Mouse (Mus musculus) megakaryocyte, adult 5-6 weeks (primary cell): Measurements from ENCODE around the gene Zfp598. TPM values are rescaled to one million over a fixed set of nuclear protein-coding genes. Genes with fewer than 3 reads are reported as not detected.
"Not testable (repeated sequence)": the region's sequence is repeated elsewhere in the genome, so short reads cannot be mapped to it uniquely, and the experiment has no call there.

Experiments used
- ATAC-seq: 2 replicates; pipeline ENCODE4 v1.8.0; 2016; ENCODE audit warnings: mild to moderate bottlenecking, inconsistent platforms; ENCODE audit not compliant: poor library complexity, severe bottlenecking
- total RNA-seq, 2 experiments: library from RNA; stranded (forward) in 1 of 2; stranded (reverse) in 1 of 2; fragments of 153-499, 151-499 nt in 1 of 2; fragments of 221-1000, 200-1000 nt in 1 of 2; gene quantifications; 2 replicates each; pipeline versions ENCODE4 v1.2.3 to v1.2.4; 2015 to 2017

The Zfp598 gene
- total RNA-seq, 2 experiments from 2014 or later = 17.8 to 19.2 TPM

GRCm38 (mm10) chr17:24686514-24686913, 17.0 kb downstream of the Zfp598 start:
- ATAC-seq = peak; percentile 58

- peak; percentile 86 for ATAC-seq
Observed at GRCm38 (mm10) chr17:24687146-24687595, 17.7 kb downstream of the Zfp598 start.

- ATAC-seq = no peak
Observed at GRCm38 (mm10) chr17:24687599-24687998, 18.1 kb downstream of the Zfp598 start.

- ATAC-seq = no peak
Observed at GRCm38 (mm10) chr17:24689251-24690081, 20.0 kb downstream of the Zfp598 start, which contains the start of gene Syngr3. Gene Syngr3, minus strand, starts transcription at chr17:24689955.

GRCm38 (mm10) chr17:24692385-24692784, 22.9 kb downstream of the Zfp598 start:
- ATAC-seq = no peak

GRCm38 (mm10) chr17:24695326-24696010, 26.0 kb downstream of the Zfp598 start:
- ATAC-seq = no peak

GRCm38 (mm10) chr17:24696011-24696697, 26.7 kb downstream of the Zfp598 start, which contains the start of the genes Gfer and Noxo1:
Gene Gfer, minus strand, starts transcription at chr17:24696156.
Gene Noxo1, plus strand, starts transcription at chr17:24696234.
- ATAC-seq = peak; percentile 93

GRCm38 (mm10) chr17:24697985-24698384, 28.5 kb downstream of the Zfp598 start:
- ATAC-seq = no peak

- no peak for ATAC-seq
Observed at GRCm38 (mm10) chr17:24698715-24699114, 29.2 kb downstream of the Zfp598 start.

- no peak for ATAC-seq
Observed at GRCm38 (mm10) chr17:24699473-24699872, 30.0 kb downstream of the Zfp598 start.

- ATAC-seq = no peak
Observed at GRCm38 (mm10) chr17:24701251-24701650, 31.8 kb downstream of the Zfp598 start.

GRCm38 (mm10) chr17:24705821-24706220, 36.3 kb downstream of the Zfp598 start:
- ATAC-seq = no peak

- peak; percentile 96 for ATAC-seq
Observed at GRCm38 (mm10) chr17:24706982-24707800, 37.7 kb downstream of the Zfp598 start, which contains the start of gene Tbl3. Gene Tbl3, minus strand, starts transcription at chr17:24707660.

- ATAC-seq = peak; percentile 28
Observed at GRCm38 (mm10) chr17:24707801-24708425, 38.4 kb downstream of the Zfp598 start.

GRCm38 (mm10) chr17:24708646-24709045, 39.2 kb downstream of the Zfp598 start:
- peak; percentile 43 for ATAC-seq

GRCm38 (mm10) chr17:24715556-24715955, 46.1 kb downstream of the Zfp598 start:
- ATAC-seq = no peak

GRCm38 (mm10) chr17:24716166-24716682, 46.7 kb downstream of the Zfp598 start:
- ATAC-seq = no peak

- no peak for ATAC-seq
Observed at GRCm38 (mm10) chr17:24717943-24718342, 48.5 kb downstream of the Zfp598 start, which contains the start of the genes Rnf151 and Rps2. Gene Rnf151, minus strand, starts transcription at chr17:24718063. Gene Rps2, plus strand, starts transcription at chr17:24718116.

GRCm38 (mm10) chr17:24718938-24719337, 49.5 kb downstream of the Zfp598 start:
- not testable (repeated sequence) for ATAC-seq
